Mouse (Mus musculus) myocyte (in vitro differentiated cells): ENCODE data around the gene Dlgap4. TPM values are rescaled to one million over a fixed set of nuclear protein-coding genes. Genes with fewer than 3 reads are reported as not detected.
A peak's percentile ranks its signal among the peaks of the same experiment; 100 is the strongest.

ENCODE experiments used
- H3K27me3 ChIP-seq: one replicate; pipeline ENCODE4 v1.6.1; 2011; ENCODE audit not compliant: control insufficient read depth, insufficient read depth, insufficient read length
- H3K36me3 ChIP-seq: one replicate; pipeline ENCODE4 v1.6.1; 2011; ENCODE audit not compliant: control insufficient read depth, insufficient read depth
- H3K4me2 ChIP-seq: one replicate; pipeline ENCODE4 v1.6.1; 2011; ENCODE audit warnings: low read depth, control low read depth
- H3K4me3 ChIP-seq: one replicate; pipeline ENCODE4 v1.5.1; 2011; ENCODE audit warnings: mild to moderate bottlenecking, control low read depth, moderate library complexity
- H3K79me2 ChIP-seq: one replicate; pipeline ENCODE4 v1.6.1; 2011; ENCODE audit not compliant: control insufficient read depth, insufficient read depth
- H3ac ChIP-seq: one replicate; pipeline ENCODE4 v1.6.1; 2011; ENCODE audit not compliant: control insufficient read depth, insufficient read length
- CEBPB ChIP-seq: IDR thresholded peaks from 2 replicates; pipeline ENCODE4 v1.6.1; 2011; ENCODE audit warnings: mild to moderate bottlenecking, moderate library complexity; ENCODE audit not compliant: poor library complexity, insufficient read depth, severe bottlenecking
- E2F4 ChIP-seq: IDR thresholded peaks from one replicate; pipeline ENCODE4 v1.6.1; 2011; ENCODE audit warnings: mild to moderate bottlenecking, control low read depth, moderate library complexity; ENCODE audit not compliant: insufficient read depth
- MAX ChIP-seq: IDR thresholded peaks from one replicate; pipeline ENCODE4 v1.6.1; 2011; ENCODE audit warnings: low read depth, mild to moderate bottlenecking, control low read depth
- MYOD1 ChIP-seq, 3 experiments: IDR thresholded peaks; one replicate each; pipeline ENCODE4 v1.6.1; 2011; ENCODE audit warnings: control low read depth in 2 of 3, low read depth in 2 of 3, mild to moderate bottlenecking in 2 of 3, moderate library complexity in 1 of 3; ENCODE audit not compliant: insufficient read length in 2 of 3, control insufficient read depth in 1 of 3
- MYOG ChIP-seq, 3 experiments: IDR thresholded peaks; one replicate each; pipeline ENCODE4 v1.6.1; 2011; ENCODE audit warnings: control low read depth in 2 of 3, low read depth in 2 of 3, mild to moderate bottlenecking in 2 of 3; ENCODE audit not compliant: insufficient read length in 2 of 3, control insufficient read depth in 1 of 3, insufficient read depth in 1 of 3
- POLR2A ChIP-seq: IDR thresholded peaks from one replicate; pipeline ENCODE4 v1.6.1; 2011; ENCODE audit warnings: low read depth, mild to moderate bottlenecking, control low read depth, moderate library complexity; ENCODE audit not compliant: insufficient read length
- POLR2AphosphoS2 ChIP-seq: IDR thresholded peaks from one replicate; pipeline ENCODE4 v1.6.1; 2011; ENCODE audit warnings: low read depth, control low read depth; ENCODE audit not compliant: insufficient read length
- REST ChIP-seq: IDR thresholded peaks from one replicate; pipeline ENCODE4 v1.6.1; 2011; ENCODE audit warnings: mild to moderate bottlenecking, control low read depth, moderate library complexity; ENCODE audit not compliant: insufficient read depth, insufficient read length
- SRF ChIP-seq: IDR thresholded peaks from one replicate; pipeline ENCODE4 v1.6.1; 2011; ENCODE audit warnings: low read depth; ENCODE audit not compliant: control insufficient read depth, insufficient read length
- TCF12 ChIP-seq: IDR thresholded peaks from one replicate; pipeline ENCODE4 v1.6.1; 2011; ENCODE audit warnings: mild to moderate bottlenecking, control low read depth; ENCODE audit not compliant: poor library complexity, insufficient read depth, severe bottlenecking
- TCF3 ChIP-seq: IDR thresholded peaks from one replicate; pipeline ENCODE4 v1.6.1; 2011; ENCODE audit warnings: low read depth, control low read depth; ENCODE audit not compliant: insufficient read length
- USF1 ChIP-seq: IDR thresholded peaks from one replicate; pipeline ENCODE4 v1.6.1; 2011; ENCODE audit warnings: low read depth, mild to moderate bottlenecking, control low read depth, moderate library complexity
- polyA plus RNA-seq: library from polyadenylated mRNA; unstranded; fragments of >200 nt; fragmentation: generic; extraction: Trizol; gene quantifications from one replicate; pipeline ENCODE4 v1.2.1, GENCODE M21; 2012; ENCODE audit warnings: missing spikeins

The Dlgap4 gene
- polyA plus RNA-seq, 1 experiment, result 176 TPM

DNA sequence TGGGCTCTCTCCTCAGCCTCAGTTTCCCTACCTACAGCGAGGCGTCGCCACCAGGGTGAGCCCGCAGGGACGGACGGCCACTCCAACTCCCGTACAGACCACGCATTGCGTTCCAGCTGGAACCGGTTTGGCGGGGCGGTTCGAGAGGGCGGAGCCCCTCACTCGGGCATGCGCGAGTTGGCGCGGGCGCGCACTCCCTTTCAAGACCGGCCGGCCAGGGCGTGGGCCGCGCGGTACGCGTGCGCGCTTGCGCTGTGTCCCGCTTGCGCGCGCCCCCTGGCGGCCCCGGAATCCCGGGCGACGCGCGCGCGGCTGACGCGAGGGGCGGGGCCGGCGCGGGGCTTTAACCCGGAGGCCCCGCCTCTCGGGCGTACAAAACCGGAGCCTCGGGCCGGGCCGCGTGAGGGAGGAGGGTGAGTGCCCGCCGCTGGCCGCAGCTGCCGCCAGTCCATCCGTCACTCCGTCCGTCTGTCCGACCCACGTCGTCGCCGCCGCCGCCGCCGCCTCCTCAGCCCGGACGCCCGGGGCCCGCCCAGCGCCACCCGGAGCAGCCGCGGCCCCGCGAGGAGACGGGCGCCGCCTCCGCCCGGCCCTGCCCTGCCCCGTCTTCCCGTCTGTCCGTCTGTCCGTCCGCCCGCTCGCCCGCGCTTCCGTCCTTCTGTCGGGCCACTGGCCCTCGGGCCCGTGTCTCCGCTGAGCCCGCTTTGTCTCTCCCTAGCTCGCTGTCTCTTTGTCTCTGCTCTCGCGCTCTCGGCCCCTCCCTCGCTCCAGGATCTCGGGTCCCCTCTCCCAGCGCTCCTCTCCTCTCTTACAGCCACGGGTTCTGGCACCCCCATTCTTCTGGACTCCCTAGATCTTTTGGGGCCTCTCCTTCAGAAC is 107.4 kb downstream of the Dlgap4 start:
- Histone ChIP-seq H3K27me3 (no peaks in the 10 kb centered on the region), H3ac (peak overlapping the region; percentile 97), H3K4me2 (peak overlapping the region; percentile 87), H3K4me3 (peak overlapping the region; percentile 100), H3K36me3 (no peaks in the 10 kb centered on the region), H3K79me2 (peaks cover 47% of the 10 kb centered on the region)
- TF ChIP-seq POLR2A, result peak; percentile 85
- peak; percentile 80 for TF ChIP-seq TCF3
- TF ChIP-seq POLR2AphosphoS2, result peak; percentile 98
- TF ChIP-seq TCF12, result no peak
- peak; percentile 46 for TF ChIP-seq SRF
- TF ChIP-seq MAX, result peak; percentile 38
- TF ChIP-seq E2F4, result peak; percentile 36
- no peak for TF ChIP-seq REST
- peak in 2 of 3 experiments; percentile 60 to 86 for TF ChIP-seq MYOD1 (IDR thresholded peaks at IDR 0.05; ENCODE audit: control insufficient read depth in 1 of 3, insufficient read length in 2 of 3, low read depth in 2 of 3)
- peak in 2 of 3 experiments; percentile 56 to 62 for TF ChIP-seq MYOG (IDR thresholded peaks at IDR 0.05; ENCODE audit: control insufficient read depth in 1 of 3, insufficient read depth in 1 of 3, insufficient read length in 2 of 3, low read depth in 2 of 3)

DNA sequence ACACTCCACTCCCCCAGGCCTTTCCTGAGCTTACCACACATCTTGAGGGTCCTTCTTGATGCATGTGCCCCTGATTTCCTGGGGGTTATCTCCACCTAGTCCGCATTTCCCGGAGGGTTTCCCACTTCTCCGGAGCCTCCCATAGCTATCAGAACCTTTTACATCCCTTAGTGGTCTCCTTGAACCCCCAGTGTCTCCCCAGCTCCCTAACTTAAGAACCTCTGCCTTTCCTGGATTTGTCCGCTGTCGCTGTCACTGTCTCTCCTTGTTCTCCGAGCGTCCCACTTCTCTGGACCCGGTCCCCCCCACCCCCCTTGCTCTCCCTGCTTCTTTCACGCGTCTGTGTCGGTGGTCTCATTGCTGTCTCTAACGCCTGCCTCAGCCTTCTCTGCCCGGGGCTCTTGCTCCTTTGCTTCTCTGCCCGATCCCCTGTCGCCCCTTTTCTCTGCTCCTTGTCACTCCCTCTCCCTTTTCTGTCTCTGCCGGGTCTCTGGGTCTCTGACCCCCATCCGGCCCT is 108.1 kb downstream of the Dlgap4 start:
- no peaks in the 10 kb centered on the region for H3K27me3 ChIP-seq

GRCm38 (mm10) chr2:156722071-156722575 is 108.6 kb downstream of the Dlgap4 start:
- H3K79me2 ChIP-seq, result peaks cover 57% of the 10 kb centered on the region
- TF ChIP-seq TCF3 (no peak), TCF12 (peak; percentile 79), MYOD1 (IDR thresholded peaks at IDR 0.05; ENCODE audit: control insufficient read depth in 1 of 3, insufficient read length in 2 of 3, low read depth in 2 of 3) (peak in 1 of 3 experiments; percentile 47), POLR2A (peak; percentile 97), POLR2AphosphoS2 (peak; percentile 99), CEBPB (0 out of 2 replicates have a peak, but pooled peaks have one; percentile 15), MYOG (IDR thresholded peaks at IDR 0.05; ENCODE audit: control insufficient read depth in 1 of 3, insufficient read depth in 1 of 3, insufficient read length in 2 of 3, low read depth in 2 of 3) (peak in 2 of 3 experiments; percentile 67 to 75), REST (no peak)
- peak overlapping the region; percentile 87 for H3K4me2 ChIP-seq
- H3K4me3 ChIP-seq, result peak overlapping the region; percentile 100
- no peaks in the 10 kb centered on the region for H3K27me3 ChIP-seq
- H3ac ChIP-seq, result peak overlapping the region; percentile 97
- no peaks in the 10 kb centered on the region for H3K36me3 ChIP-seq

More for the DNA sequence above, 108.1 kb downstream of the Dlgap4 start:
- no peak for TF ChIP-seq CEBPB
- Histone ChIP-seq H3K4me3 (peak overlapping the region; percentile 100), H3K79me2 (peaks cover 52% of the 10 kb centered on the region), H3K4me2 (peak overlapping the region; percentile 52), H3ac (peak overlapping the region; percentile 97), H3K36me3 (no peaks in the 10 kb centered on the region)

DNA sequence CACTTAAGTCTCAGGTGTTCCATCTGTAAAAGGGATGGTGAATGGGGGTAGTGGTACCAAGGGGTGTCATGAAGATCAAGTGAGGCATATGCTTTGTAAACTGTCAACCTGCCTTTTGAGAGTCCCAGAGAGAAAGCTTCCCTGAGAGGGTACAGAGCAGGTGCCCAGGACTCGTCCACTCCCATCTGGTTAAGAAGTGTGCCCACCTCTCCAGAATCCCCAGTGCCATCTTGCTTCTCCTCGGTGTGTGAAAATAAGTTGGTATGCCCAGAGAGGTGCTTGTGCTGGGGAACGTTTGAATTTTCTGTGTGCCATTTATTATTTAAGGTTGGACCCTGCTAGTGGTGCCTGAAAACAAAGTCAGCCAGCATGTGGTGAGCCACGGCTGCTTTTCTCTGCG is 109.2 kb downstream of the Dlgap4 start:
- Histone ChIP-seq H3K36me3 (no peaks in the 10 kb centered on the region), H3K4me3 (peak overlapping the region; percentile 100), H3K4me2 (peak overlapping the region; percentile 87), H3K27me3 (no peaks in the 10 kb centered on the region), H3K79me2 (peaks cover 64% of the 10 kb centered on the region), H3ac (peak overlapping the region; percentile 97)
- TF ChIP-seq CEBPB (no peak), MYOG (IDR thresholded peaks at IDR 0.05; ENCODE audit: control insufficient read depth in 1 of 3, insufficient read depth in 1 of 3, insufficient read length in 2 of 3, low read depth in 2 of 3) (no peak), MYOD1 (IDR thresholded peaks at IDR 0.05; ENCODE audit: control insufficient read depth in 1 of 3, insufficient read length in 2 of 3, low read depth in 2 of 3) (no peak), E2F4 (no peak), POLR2A (no peak), MAX (no peak), TCF12 (no peak), REST (no peak), USF1 (no peak), TCF3 (no peak), SRF (no peak), POLR2AphosphoS2 (no peak)
